Mouse (Mus musculus): ENCODE data around the gene Evpl.

The Evpl gene

GRCm38 (mm10) chr11:116255090-116255981 is 17.5 kb upstream of the Evpl start:
- DNase-seq (ENCODE audit: low spot score) = peak; percentile 14

GRCm38 (mm10) chr11:116254627-116255026 is 16.8 kb upstream of the Evpl start:
- DNase-seq (ENCODE audit: low spot score) = peak; percentile 25

- DNase-seq (ENCODE audit: low spot score) = no peak
Measured at GRCm38 (mm10) chr11:116253076-116253600, 15.3 kb upstream of the Evpl start.

GRCm38 (mm10) chr11:116250898-116251297 is 13.0 kb upstream of the Evpl start:
- DNase-seq (ENCODE audit: low spot score) = no peak

- DNase-seq (ENCODE audit: low spot score) = no peak
Measured at GRCm38 (mm10) chr11:116247502-116248222, 9.8 kb upstream of the Evpl start.

GRCm38 (mm10) chr11:116245616-116246015 is 7.7 kb upstream of the Evpl start:
- no peak for DNase-seq (ENCODE audit: low spot score)

GRCm38 (mm10) chr11:116244580-116244979 is 6.7 kb upstream of the Evpl start:
- no peak for DNase-seq (ENCODE audit: low spot score)

GRCm38 (mm10) chr11:116241744-116242235 is 3.9 kb upstream of the Evpl start:
- DNase-seq (ENCODE audit: low spot score) = no peak

GRCm38 (mm10) chr11:116239797-116240196 is 1.9 kb upstream of the Evpl start:
- DNase-seq (ENCODE audit: low spot score) = no peak

- DNase-seq (ENCODE audit: low spot score) = no peak
Measured at GRCm38 (mm10) chr11:116234901-116235300, 3.0 kb downstream of the Evpl start.

GRCm38 (mm10) chr11:116232427-116232826 is 5.5 kb downstream of the Evpl start:
- DNase-seq (ENCODE audit: low spot score) = no peak

- DNase-seq (ENCODE audit: low spot score) = no peak
Measured at GRCm38 (mm10) chr11:116228699-116229098, 9.2 kb downstream of the Evpl start.

GRCm38 (mm10) chr11:116226414-116226813 is 11.5 kb downstream of the Evpl start:
- DNase-seq (ENCODE audit: low spot score) = peak; percentile 74

- no peak for DNase-seq (ENCODE audit: low spot score)
Measured at GRCm38 (mm10) chr11:116222740-116223059, 15.2 kb downstream of the Evpl start.

- DNase-seq (ENCODE audit: low spot score) = no peak
Measured at GRCm38 (mm10) chr11:116221931-116222739, 15.7 kb downstream of the Evpl start.

- peak; percentile 47 for DNase-seq (ENCODE audit: low spot score)
Measured at GRCm38 (mm10) chr11:116219885-116220284, 18.0 kb downstream of the Evpl start.

GRCm38 (mm10) chr11:116218737-116219400 is 19.0 kb downstream of the Evpl start:
- no peak for DNase-seq (ENCODE audit: low spot score)

GRCm38 (mm10) chr11:116218263-116218662 is 19.6 kb downstream of the Evpl start:
- no peak for DNase-seq (ENCODE audit: low spot score)

GRCm38 (mm10) chr11:116216549-116216948 is 21.3 kb downstream of the Evpl start:
- DNase-seq (ENCODE audit: low spot score) = no peak

GRCm38 (mm10) chr11:116215991-116216390 is 21.9 kb downstream of the Evpl start:
- DNase-seq (ENCODE audit: low spot score) = no peak

- DNase-seq (ENCODE audit: low spot score) = no peak
Measured at GRCm38 (mm10) chr11:116215181-116215580, 22.7 kb downstream of the Evpl start.

Measured in T-cell, adult 2 months (primary cell).